Mouse (Mus musculus) thymus, adult 2 months (tissue): ENCODE measurements at regions not wholly inside any gene's neighbourhood (a gene's known extent, or its start where the extent isn't known, plus 50 kb on each side); places are given as distances from the start of the nearest gene placed in this dataset.

Experiments
- CTCF ChIP-seq: fragments of 200-500 bp; IDR thresholded peaks from 2 replicates; pipeline ENCODE4 v1.5.1; 2012; ENCODE audit warnings: mild to moderate bottlenecking, control low read depth, low read length, moderate library complexity, borderline replicate concordance; ENCODE audit not compliant: control insufficient read depth, poor library complexity, insufficient read depth; ENCODE audit errors: extremely low read depth
- POLR2A ChIP-seq: fragments of 200-500 bp; IDR thresholded peaks from 2 replicates; pipeline ENCODE4 v1.6.1; 2012; ENCODE audit warnings: mild to moderate bottlenecking, low read length, control low read depth, moderate library complexity; ENCODE audit not compliant: control insufficient read depth, poor library complexity, insufficient read depth; ENCODE audit errors: extremely low read depth

- TF ChIP-seq CTCF, result no peak
- no peak for TF ChIP-seq POLR2A
These were observed 85.4 kb upstream of the Irx5 start for GRCm38 (mm10) chr8:92272073-92272472.
